Mouse (Mus musculus) lung, postnatal 0 days (tissue): ENCODE results near the gene Bcl2. TPM values are rescaled to one million over a fixed set of nuclear protein-coding genes. Genes with fewer than 3 reads are reported as not detected.

Source experiments
- ATAC-seq: fragments of 200-750 bp; cut with Nextera tagmentation; 2 replicates; pipeline ENCODE4 v1.8.0; 2017; ENCODE audit warnings: moderate library complexity
- DNase-seq: peaks from one replicate; pipeline ENCODE4 v3.0.0-alpha.2; 2016; ENCODE audit warnings: low spot score
- H3K27ac ChIP-seq: fragments of 300-500 bp; sonication (generic); 2 replicates; pipeline ENCODE4 v1.5.1; 2014; ENCODE audit warnings: antibody characterized with exemption, mild to moderate bottlenecking, low read length, mixed read lengths
- H3K27me3 ChIP-seq: fragments of 300-500 bp; sonication (generic); replicated peaks from 2 replicates; pipeline ENCODE4 v1.6.1; 2014; ENCODE audit warnings: low read length, mixed read lengths; ENCODE audit not compliant: insufficient read depth
- H3K36me3 ChIP-seq: fragments of 300-500 bp; sonication (generic); 2 replicates; pipeline ENCODE4 v1.6.1; 2014; ENCODE audit warnings: low read length, mixed read lengths; ENCODE audit not compliant: insufficient read depth
- H3K4me1 ChIP-seq: fragments of 300-500 bp; sonication (generic); 2 replicates; pipeline ENCODE4 v1.6.1; 2014; ENCODE audit warnings: antibody characterized with exemption, low read depth, low read length, mixed read lengths; ENCODE audit not compliant: insufficient read depth
- H3K4me2 ChIP-seq: fragments of 300-500 bp; sonication (generic); replicated peaks from 2 replicates; pipeline ENCODE4 v1.6.1; 2014; ENCODE audit warnings: low read depth, mild to moderate bottlenecking, low read length, moderate library complexity, mixed read lengths
- H3K4me3 ChIP-seq: fragments of 300-500 bp; sonication (generic); 2 replicates; pipeline ENCODE4 v1.5.1; 2014; ENCODE audit warnings: low read depth, low read length
- H3K9ac ChIP-seq: fragments of 300-500 bp; sonication (generic); replicated peaks from 2 replicates; pipeline ENCODE4 v1.6.1; 2014; ENCODE audit warnings: low read depth, mild to moderate bottlenecking
- H3K9me3 ChIP-seq: fragments of 300-500 bp; sonication (generic); 2 replicates; pipeline ENCODE4 v1.6.1; 2016; ENCODE audit warnings: low read length, mixed read lengths
- CTCF ChIP-seq: IDR thresholded peaks from 2 replicates; pipeline ENCODE4 v1.5.1; 2016; ENCODE audit warnings: antibody characterized with exemption, mild to moderate bottlenecking
- EP300 ChIP-seq: IDR thresholded peaks from 2 replicates; pipeline ENCODE4 v1.6.1; 2016; ENCODE audit warnings: antibody characterized with exemption, mild to moderate bottlenecking, control low read depth
- WGBS: fragments of 180-500 bp; shearing (Covaris S2); extraction: QIAGEN DNeasy Blood & Tissue Kit; methylation state at CpG from one replicate; pipeline ENCODE4 v1.1.7; 2014; 5-methylcytosine and 5-hydroxymethylcytosine counted together
- polyA plus RNA-seq: library from polyadenylated mRNA; unstranded; fragments of >200 nt; fragmentation: Nextera tagmentation; extraction: Ambion mirVana; gene quantifications from 2 replicates; pipeline ENCODE4 v1.2.1, GENCODE M21; 2015

Gene Bcl2
- polyA plus RNA-seq, 1 experiment from 2014 or later, result 5.7 TPM

GRCm38 (mm10) chr1:106707036-106707880 is 6.8 kb downstream of the Bcl2 start:
- TF ChIP-seq EP300 (no peak), CTCF (no peak)
- ATAC-seq, result no peak
- Histone ChIP-seq H3K36me3 (no peaks in the 10 kb centered on the region), H3K4me2 (no peak overlapping the region), H3K27me3 (no peaks in the 10 kb centered on the region), H3K27ac (no peak overlapping the region), H3K4me3 (no peak overlapping the region), H3K4me1 (no peaks in the 10 kb centered on the region), H3K9me3 (no peaks in the 10 kb centered on the region), H3K9ac (no peak overlapping the region)
- WGBS, result 71% methylated on average over 6 of the region's 6 CpGs
- no peak for DNase-seq

GRCm38 (mm10) chr1:106703183-106703582 is 10.9 kb downstream of the Bcl2 start:
- TF ChIP-seq CTCF (no peak), EP300 (no peak)
- WGBS, result 39% methylated on average over 3 of the region's 3 CpGs
- Histone ChIP-seq H3K4me3 (no peak overlapping the region), H3K9me3 (no peaks in the 10 kb centered on the region), H3K36me3 (no peaks in the 10 kb centered on the region), H3K9ac (no peak overlapping the region), H3K27ac (no peak overlapping the region), H3K4me1 (no peaks in the 10 kb centered on the region), H3K4me2 (no peak overlapping the region), H3K27me3 (no peaks in the 10 kb centered on the region)
- no peak for ATAC-seq
- DNase-seq, result no peak

- H3K4me1 ChIP-seq, result no peaks in the 10 kb centered on the region
- DNase-seq (peak; percentile 58), ATAC-seq (peak; percentile 44)
- H3K4me3 ChIP-seq, result no peak overlapping the region
- H3K36me3 ChIP-seq, result no peaks in the 10 kb centered on the region
- H3K4me2 ChIP-seq, result no peak overlapping the region
- no peaks in the 10 kb centered on the region for H3K9me3 ChIP-seq
- no peak overlapping the region for H3K9ac ChIP-seq
- H3K27me3 ChIP-seq, result no peaks in the 10 kb centered on the region
- no peak overlapping the region for H3K27ac ChIP-seq
- 37% methylated on average over 4 of the region's 4 CpGs for WGBS
- TF ChIP-seq EP300 (no peak), CTCF (no peak)
Measured at GRCm38 (mm10) chr1:106702471-106703175, 11.5 kb downstream of the Bcl2 start.

GRCm38 (mm10) chr1:106700520-106701114 is 13.5 kb downstream of the Bcl2 start:
- Histone ChIP-seq H3K4me1 (no peaks in the 10 kb centered on the region), H3K4me2 (no peak overlapping the region), H3K27ac (no peak overlapping the region), H3K9me3 (no peaks in the 10 kb centered on the region), H3K36me3 (no peaks in the 10 kb centered on the region), H3K9ac (no peak overlapping the region), H3K4me3 (no peak overlapping the region), H3K27me3 (no peaks in the 10 kb centered on the region)
- TF ChIP-seq EP300 (no peak), CTCF (no peak)
- ATAC-seq (no peak), DNase-seq (no peak)
- WGBS, result 87% methylated on average over 9 of the region's 9 CpGs

- H3K4me2 ChIP-seq, result no peak overlapping the region
- no peak for ATAC-seq
- no peaks in the 10 kb centered on the region for H3K27me3 ChIP-seq
Measured at GRCm38 (mm10) chr1:106696472-106696871, 17.6 kb downstream of the Bcl2 start.

GRCm38 (mm10) chr1:106695649-106696048 is 18.4 kb downstream of the Bcl2 start:
- DNase-seq (no peak), ATAC-seq (no peak)
- Histone ChIP-seq H3K4me3 (no peak overlapping the region), H3K9me3 (no peaks in the 10 kb centered on the region), H3K4me1 (no peaks in the 10 kb centered on the region), H3K27ac (no peak overlapping the region), H3K36me3 (no peaks in the 10 kb centered on the region), H3K27me3 (no peaks in the 10 kb centered on the region), H3K9ac (no peak overlapping the region), H3K4me2 (no peak overlapping the region)
- 77% methylated on average over 4 of the region's 4 CpGs for WGBS
- no peak for TF ChIP-seq CTCF
- TF ChIP-seq EP300, result no peak

More at GRCm38 (mm10) chr1:106696472-106696871, 17.6 kb downstream of the Bcl2 start:
- H3K36me3 ChIP-seq, result no peaks in the 10 kb centered on the region
- H3K9ac ChIP-seq, result no peak overlapping the region
- DNase-seq, result no peak
- H3K9me3 ChIP-seq, result no peaks in the 10 kb centered on the region
- no peaks in the 10 kb centered on the region for H3K4me1 ChIP-seq
- no peak overlapping the region for H3K27ac ChIP-seq
- H3K4me3 ChIP-seq, result no peak overlapping the region
- TF ChIP-seq EP300 (no peak), CTCF (no peak)
- 87% methylated on average over 5 of the region's 5 CpGs for WGBS
